Mouse (Mus musculus) hindbrain, postnatal 0 days (tissue): ENCODE results near the gene Mfap5. TPM values are rescaled to one million over a fixed set of nuclear protein-coding genes. Genes with fewer than 3 reads are reported as not detected.
"Not testable (repeated sequence)": the region's sequence is repeated elsewhere in the genome, so short reads cannot be mapped to it uniquely, and the experiment has no call there.

Source experiments
- ATAC-seq: fragments of 200-750 bp; cut with Nextera tagmentation; 2 replicates; pipeline ENCODE4 v1.8.0; 2017; ENCODE audit warnings: mild to moderate bottlenecking, moderate TSS enrichment, moderate library complexity
- DNase-seq: peaks from one replicate; pipeline ENCODE4 v3.0.0-alpha.2; 2015; ENCODE audit warnings: low spot score
- H3K27ac ChIP-seq: fragments of 300-500 bp; sonication (generic); 2 replicates; pipeline ENCODE4 v1.5.1; 2014; ENCODE audit warnings: mild to moderate bottlenecking
- H3K27me3 ChIP-seq: fragments of 300-500 bp; sonication (generic); 2 replicates; pipeline ENCODE4 v1.6.1; 2014; ENCODE audit warnings: low read length, mixed read lengths; ENCODE audit not compliant: insufficient read depth
- H3K36me3 ChIP-seq: fragments of 300-500 bp; sonication (generic); 2 replicates; pipeline ENCODE4 v1.6.1; 2014; ENCODE audit warnings: low read length, mixed read lengths; ENCODE audit not compliant: insufficient read depth
- H3K4me1 ChIP-seq: fragments of 300-500 bp; sonication (generic); 2 replicates; pipeline ENCODE4 v1.6.1; 2014; ENCODE audit warnings: antibody characterized with exemption, low read length, mixed read lengths; ENCODE audit not compliant: insufficient read depth
- H3K4me2 ChIP-seq: fragments of 300-500 bp; sonication (generic); 2 replicates; pipeline ENCODE4 v1.6.1; 2014; ENCODE audit warnings: low read depth, mild to moderate bottlenecking, low read length, moderate library complexity, mixed read lengths
- H3K4me3 ChIP-seq: fragments of 300-500 bp; sonication (generic); 2 replicates; pipeline ENCODE4 v1.5.1; 2014; ENCODE audit warnings: low read length
- H3K9ac ChIP-seq: fragments of 300-500 bp; sonication (generic); replicated peaks from 2 replicates; pipeline ENCODE4 v1.6.1; 2014; ENCODE audit warnings: mild to moderate bottlenecking, low read length, moderate library complexity, mixed read lengths
- H3K9me3 ChIP-seq: fragments of 300-500 bp; sonication (generic); 2 replicates; pipeline ENCODE4 v1.6.1; 2016; ENCODE audit warnings: low read length, mixed read lengths
- CTCF ChIP-seq: IDR thresholded peaks from 2 replicates; pipeline ENCODE4 v1.5.1; 2016; ENCODE audit warnings: antibody characterized with exemption, control low read depth, low read depth
- WGBS: fragments of 180-500 bp; shearing (Covaris S2); extraction: QIAGEN DNeasy Blood & Tissue Kit; methylation state at CpG from one replicate; pipeline ENCODE4 v1.1.7; 2014; 5-methylcytosine and 5-hydroxymethylcytosine counted together
- polyA plus RNA-seq: library from polyadenylated mRNA; unstranded; fragments of >200 nt; fragmentation: Nextera tagmentation; extraction: Ambion mirVana; gene quantifications from 2 replicates; pipeline ENCODE4 v1.2.1, GENCODE M21; 2015
- total RNA-seq: library from RNA; depleted of rRNA; stranded (reverse); fragments of >200 nt; gene quantifications from 2 replicates; pipeline ENCODE4 v1.2.3, GENCODE M21; 2014; rRNA removed

The Mfap5 gene
- total RNA-seq (2.7 and 13.2 TPM in 2 replicates), polyA plus RNA-seq (5.0 and 5.6 TPM in 2 replicates)

GRCm38 (mm10) chr6:122505545-122505944 is at the start of gene Mfap5:
TSS of gene Mfap5 (plus strand) at chr6:122505845.
- no peaks in the 10 kb centered on the region for H3K4me1 ChIP-seq
- DNase-seq = no peak
- no peak for TF ChIP-seq CTCF
- no peaks in the 10 kb centered on the region for H3K9me3 ChIP-seq
- no peaks in the 10 kb centered on the region for H3K27me3 ChIP-seq
- H3K4me3 ChIP-seq = no peak within 1 kb of the TSS
- H3K27ac ChIP-seq = no peak within 1 kb of the TSS
- no peaks in the 10 kb centered on the region for H3K36me3 ChIP-seq
- H3K4me2 ChIP-seq = no peak within 1 kb of the TSS
- 86% methylated on average over 3 of the region's 3 CpGs for WGBS
- no peak for ATAC-seq
- no peak within 1 kb of the TSS for H3K9ac ChIP-seq

DNA sequence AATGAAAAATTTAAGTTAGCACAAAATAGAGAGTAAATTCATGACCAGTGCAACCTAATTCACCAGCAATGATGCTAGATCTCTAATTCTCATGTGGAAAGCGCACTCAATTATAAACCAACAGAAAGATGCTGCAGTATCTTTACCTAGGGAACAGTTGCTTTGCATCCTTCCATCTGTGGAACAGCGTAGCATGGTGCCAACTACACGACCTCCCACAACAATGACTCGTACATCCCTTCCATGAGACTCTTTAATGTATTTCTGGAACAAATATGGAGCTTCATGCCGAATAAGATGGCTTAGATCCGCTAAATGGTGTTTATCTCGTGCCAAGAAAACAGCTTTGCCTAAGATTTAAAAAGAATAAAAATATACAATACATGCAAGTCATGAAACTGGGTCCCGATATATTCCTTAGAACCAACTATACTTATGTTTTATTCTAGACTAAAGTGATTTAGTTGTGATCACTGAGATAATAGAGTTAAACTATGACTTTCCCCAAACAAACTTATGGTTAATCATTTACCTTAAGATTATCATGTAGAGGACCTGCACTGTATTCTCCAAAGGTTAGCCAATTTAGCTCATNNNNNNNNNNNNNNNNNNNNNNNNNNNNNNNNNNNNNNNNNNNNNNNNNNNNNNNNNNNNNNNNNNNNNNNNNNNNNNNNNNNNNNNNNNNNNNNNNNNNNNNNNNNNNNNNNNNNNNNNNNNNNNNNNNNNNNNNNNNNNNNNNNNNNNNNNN is 46.5 kb upstream of the Mfap5 start:
- 91% methylated on average over 8 of the region's 8 CpGs for WGBS
- H3K4me2 ChIP-seq = no peak overlapping the region
- H3K4me1 ChIP-seq = no peaks in the 10 kb centered on the region
- peaks cover 36% of the 10 kb centered on the region for H3K36me3 ChIP-seq
- ATAC-seq = no peak
- H3K27me3 ChIP-seq = no peaks in the 10 kb centered on the region
- no peak overlapping the region for H3K9ac ChIP-seq
- no peak for TF ChIP-seq CTCF
- no peak for DNase-seq
- no peaks in the 10 kb centered on the region for H3K9me3 ChIP-seq
- H3K27ac ChIP-seq = no peak overlapping the region
- H3K4me3 ChIP-seq = no peak overlapping the region

GRCm38 (mm10) chr6:122466092-122466713 is 39.4 kb upstream of the Mfap5 start:
- ATAC-seq (peak; percentile 63; the same call in 1 of the 2 replicates), DNase-seq (peak; percentile 27)
- Histone ChIP-seq H3K9ac (no peak overlapping the region), H3K36me3 (peaks cover 39% of the 10 kb centered on the region), H3K9me3 (no peaks in the 10 kb centered on the region), H3K4me1 (no peaks in the 10 kb centered on the region), H3K4me3 (no peak overlapping the region), H3K4me2 (no peak overlapping the region), H3K27me3 (no peaks in the 10 kb centered on the region), H3K27ac (no peak overlapping the region)
- WGBS = 27% methylated on average over 3 of the region's 3 CpGs
- TF ChIP-seq CTCF = no peak

DNA sequence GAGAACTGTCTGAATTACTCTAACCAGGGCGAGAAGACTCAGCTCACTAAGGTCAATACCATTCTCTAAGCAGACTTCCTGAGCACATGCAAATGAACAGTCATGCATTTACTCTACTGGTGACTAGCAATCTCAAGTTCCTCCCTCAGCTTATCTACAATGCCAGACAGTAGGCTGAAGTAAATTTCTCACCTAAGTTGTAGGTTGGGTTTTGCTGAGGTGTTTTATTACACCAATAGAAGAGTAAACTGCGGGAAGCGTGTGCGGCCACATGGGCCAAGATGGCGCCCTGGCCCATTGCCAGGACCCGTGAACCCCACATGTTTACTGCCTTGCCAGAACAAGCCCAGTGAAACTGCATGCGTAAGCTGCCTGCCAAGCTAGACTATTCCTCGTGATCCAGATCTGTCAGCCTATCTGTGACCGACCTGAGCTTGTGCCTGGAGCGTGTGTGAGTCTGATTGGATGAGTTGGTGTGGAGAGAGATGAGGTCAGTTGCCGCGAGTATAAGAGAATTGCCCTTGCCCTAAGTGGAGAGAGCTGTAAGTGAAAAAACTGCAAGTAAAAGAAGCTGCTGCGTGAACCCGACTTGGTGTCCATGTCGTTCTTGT is 36.5 kb upstream of the Mfap5 start:
- ATAC-seq (no peak), DNase-seq (no peak)
- H3K27ac ChIP-seq = no peak overlapping the region
- no peak for TF ChIP-seq CTCF
- H3K4me2 ChIP-seq = no peak overlapping the region
- no peaks in the 10 kb centered on the region for H3K4me1 ChIP-seq
- no peak overlapping the region for H3K4me3 ChIP-seq
- H3K9me3 ChIP-seq = no peaks in the 10 kb centered on the region
- whole genome bisulfite sequencing = 88% methylated on average over 15 of the region's 15 CpGs
- peaks cover 35% of the 10 kb centered on the region for H3K36me3 ChIP-seq
- H3K9ac ChIP-seq = no peak overlapping the region
- no peaks in the 10 kb centered on the region for H3K27me3 ChIP-seq

- Histone ChIP-seq H3K27ac (no peak overlapping the region), H3K4me2 (no peak overlapping the region), H3K9ac (no peak overlapping the region), H3K9me3 (no peaks in the 10 kb centered on the region), H3K4me1 (no peaks in the 10 kb centered on the region), H3K36me3 (peaks cover 35% of the 10 kb centered on the region), H3K27me3 (no peaks in the 10 kb centered on the region), H3K4me3 (no peak overlapping the region)
- DNase-seq = no peak
- no peak for TF ChIP-seq CTCF
- ATAC-seq = no peak
- 97% methylated on average over 2 of the region's 2 CpGs for WGBS
Observed at GRCm38 (mm10) chr6:122470240-122470639, 35.4 kb upstream of the Mfap5 start.

DNA sequence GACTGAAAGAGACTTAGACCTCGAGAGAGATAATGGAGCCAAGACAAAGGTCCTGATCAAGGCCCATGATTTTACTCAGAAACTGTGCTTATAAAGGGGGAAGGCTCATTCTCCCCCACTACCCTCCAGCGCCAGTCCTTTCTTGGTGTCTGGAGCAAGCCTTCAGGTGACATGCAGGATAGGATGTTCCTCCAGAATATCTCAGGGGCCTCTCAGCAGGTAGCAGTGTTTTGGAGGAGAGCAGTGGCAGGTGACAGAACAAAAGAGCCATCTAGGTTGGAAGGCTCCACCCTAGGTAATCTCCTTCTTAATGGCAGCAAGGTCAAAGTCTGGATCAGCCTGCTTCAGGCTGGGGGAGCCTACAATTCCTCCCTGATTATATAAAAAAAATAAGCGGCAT is 34.2 kb upstream of the Mfap5 start:
- not testable (repeated sequence) for ATAC-seq, DNase-seq, H3K9ac ChIP-seq, H3K27ac ChIP-seq, H3K4me3 ChIP-seq, H3K4me2 ChIP-seq, H3K27me3 ChIP-seq, H3K4me1 ChIP-seq, H3K9me3 ChIP-seq
- H3K36me3 ChIP-seq = peaks cover 30% of the 10 kb centered on the region
- 91% methylated on average over 3 of the region's 3 CpGs for WGBS
